Mouse (Mus musculus) embryonic facial prominence, embryonic 13.5 days (tissue): ENCODE measurements around the gene Dhrs11. TPM values are rescaled to one million over a fixed set of nuclear protein-coding genes. Genes with fewer than 3 reads are reported as not detected.
"Not testable (repeated sequence)": the region's sequence is repeated elsewhere in the genome, so short reads cannot be mapped to it uniquely, and the experiment has no call there.

Source experiments
- ATAC-seq: fragments of 200-750 bp; cut with Nextera tagmentation; 2 replicates; pipeline ENCODE4 v1.8.0; 2017; ENCODE audit warnings: low read depth; ENCODE audit not compliant: insufficient number of reproducible peaks, insufficient read depth, low FRiP score, low TSS enrichment
- H3K27ac ChIP-seq: fragments of 300-500 bp; sonication (generic); 2 replicates; pipeline ENCODE4 v1.5.1; 2015; ENCODE audit warnings: moderate library complexity, mild to moderate bottlenecking, inconsistent platforms
- H3K27me3 ChIP-seq: fragments of 300-500 bp; sonication (generic); 2 replicates; pipeline ENCODE4 v1.6.1; 2015; ENCODE audit warnings: mild to moderate bottlenecking, inconsistent platforms
- H3K36me3 ChIP-seq: fragments of 300-500 bp; sonication (generic); 2 replicates; pipeline ENCODE4 v1.6.1; 2015; ENCODE audit warnings: mild to moderate bottlenecking, inconsistent platforms
- H3K4me1 ChIP-seq: fragments of 300-500 bp; sonication (generic); 2 replicates; pipeline ENCODE4 v1.6.1; 2015; ENCODE audit warnings: inconsistent platforms
- H3K4me2 ChIP-seq: fragments of 300-500 bp; sonication (generic); 2 replicates; pipeline ENCODE4 v1.6.1; 2015; ENCODE audit warnings: moderate library complexity, mild to moderate bottlenecking, inconsistent platforms
- H3K4me3 ChIP-seq: fragments of 300-500 bp; sonication (generic); 2 replicates; pipeline ENCODE4 v1.5.1; 2015; ENCODE audit warnings: mild to moderate bottlenecking, inconsistent platforms
- H3K9ac ChIP-seq: fragments of 300-500 bp; sonication (generic); 2 replicates; pipeline ENCODE4 v1.6.1; 2015; ENCODE audit warnings: mild to moderate bottlenecking, inconsistent platforms
- H3K9me3 ChIP-seq: fragments of 300-500 bp; sonication (generic); 2 replicates; pipeline ENCODE4 v1.6.1; 2016; ENCODE audit warnings: inconsistent platforms
- WGBS: fragments of 180-500 bp; shearing (Covaris S2); methylation state at CpG from one replicate; pipeline ENCODE4 v1.1.7; 2015; ENCODE audit warnings: mixed read lengths; 5-methylcytosine and 5-hydroxymethylcytosine counted together
- polyA plus RNA-seq: library from polyadenylated mRNA; unstranded; fragments of >200 nt; fragmentation: Nextera tagmentation; extraction: Ambion mirVana; gene quantifications from 2 replicates; pipeline ENCODE4 v1.2.1, GENCODE M21; 2015

Dhrs11 gene
- 12.5 and 17.6 TPM in 2 replicates for polyA plus RNA-seq

- H3K9me3 ChIP-seq: no peaks in the 10 kb centered on the region
- H3K27me3 ChIP-seq: no peaks in the 10 kb centered on the region
- WGBS: under 1% methylated on average over 62 of the region's 62 CpGs
- peak; percentile 81 for ATAC-seq
- H3K4me3 ChIP-seq: peak within 1 kb of the TSS; percentile 77
- peak within 1 kb of the TSS; percentile 91 for H3K9ac ChIP-seq
- peaks cover 22% of the 10 kb centered on the region for H3K4me1 ChIP-seq
- H3K36me3 ChIP-seq: peaks cover 28% of the 10 kb centered on the region
- H3K4me2 ChIP-seq: peak within 1 kb of the TSS; percentile 86
- peak within 1 kb of the TSS; percentile 73 for H3K27ac ChIP-seq
These were observed at the start of gene Dhrs11 for GRCm38 (mm10) chr11:84828516-84829399. TSS of gene Dhrs11 (minus strand) at chr11:84828994.

GRCm38 (mm10) chr11:84876020-84876419 is 47.2 kb upstream of the Dhrs11 start:
- not testable (repeated sequence) for H3K4me1 ChIP-seq, H3K9me3 ChIP-seq, H3K4me3 ChIP-seq, H3K36me3 ChIP-seq, H3K27me3 ChIP-seq, H3K4me2 ChIP-seq, ATAC-seq, H3K9ac ChIP-seq, H3K27ac ChIP-seq
- 67% methylated on average over 1 of the region's 1 CpGs for WGBS

DNA sequence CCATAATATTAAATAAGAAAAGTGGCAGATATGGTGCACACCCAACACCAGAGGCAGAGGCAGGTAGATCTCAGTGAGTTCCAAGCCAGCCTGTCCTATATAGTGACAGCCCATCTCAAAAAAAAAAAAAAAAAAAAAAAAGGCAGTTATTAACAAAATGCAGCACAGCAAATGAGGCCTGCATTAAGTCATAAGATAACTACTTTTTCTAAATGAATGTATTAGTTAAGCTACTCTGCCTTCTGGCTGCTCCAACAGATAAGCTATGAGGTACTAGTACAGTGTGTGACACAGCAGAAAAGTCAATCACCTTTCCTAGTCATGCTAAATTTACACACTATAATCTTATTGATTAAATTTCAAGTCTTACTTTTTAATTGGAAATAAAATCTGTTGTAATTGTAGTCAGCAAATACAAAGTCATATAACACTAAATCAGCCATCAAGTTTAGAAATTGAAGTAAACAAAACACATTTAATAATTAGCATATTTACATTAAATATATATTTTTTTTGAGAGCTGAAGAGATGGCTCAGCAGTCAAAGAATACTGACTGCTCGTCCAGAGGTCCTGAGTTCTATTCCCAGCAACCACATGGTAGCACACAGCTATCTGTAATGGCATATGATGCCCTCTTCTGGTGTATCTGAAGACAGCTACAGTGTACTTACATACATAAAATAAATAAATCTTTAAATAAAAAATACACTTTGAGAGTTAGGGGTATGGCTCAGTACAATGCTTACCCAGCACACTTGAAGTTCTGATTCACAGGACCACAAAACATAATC is 44.4 kb upstream of the Dhrs11 start:
- Histone ChIP-seq H3K27me3 (no peaks in the 10 kb centered on the region), H3K27ac (no peak overlapping the region), H3K9me3 (no peaks in the 10 kb centered on the region), H3K36me3 (peaks cover 6% of the 10 kb centered on the region; the same call in 1 of the 2 replicates), H3K4me1 (peaks cover 3% of the 10 kb centered on the region), H3K4me3 (no peak overlapping the region), H3K4me2 (no peak overlapping the region), H3K9ac (no peak overlapping the region)
- WGBS: 79% methylated on average over 1 of the region's 1 CpGs
- ATAC-seq: no peak

DNA sequence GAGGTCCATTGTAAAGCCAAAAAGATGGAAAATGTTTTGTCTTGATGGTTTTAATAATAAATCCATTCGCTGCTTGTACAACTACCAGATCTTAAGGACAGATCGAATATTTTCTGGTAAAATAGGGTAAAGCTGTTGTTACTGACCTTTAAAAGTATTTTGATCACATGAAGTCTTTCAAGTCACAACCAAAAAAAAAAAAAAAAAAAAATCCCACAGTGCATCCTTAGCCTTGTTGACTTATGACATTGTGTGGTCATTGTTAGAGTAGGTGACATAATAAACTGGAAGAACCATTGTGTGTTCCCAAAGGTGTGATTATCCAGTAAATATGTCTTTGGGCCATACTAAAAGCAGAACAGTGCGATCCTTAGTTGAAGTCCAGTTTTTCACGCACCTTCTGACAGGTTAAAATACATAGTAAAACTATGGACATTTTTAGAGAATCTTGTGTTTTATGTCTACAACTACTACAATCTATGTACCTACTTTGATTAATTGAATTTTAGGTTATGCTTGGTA is 42.8 kb upstream of the Dhrs11 start:
- H3K4me3 ChIP-seq: peak overlapping the region; percentile 94
- H3K9me3 ChIP-seq: no peaks in the 10 kb centered on the region
- no peak for ATAC-seq
- peak overlapping the region; percentile 99 for H3K27ac ChIP-seq
- peak overlapping the region; percentile 94 for H3K9ac ChIP-seq
- peaks cover 11% of the 10 kb centered on the region for H3K4me1 ChIP-seq
- H3K4me2 ChIP-seq: peak overlapping the region; percentile 73
- 79% methylated on average over 4 of the region's 4 CpGs for WGBS
- no peaks in the 10 kb centered on the region for H3K27me3 ChIP-seq
- no peaks in the 10 kb centered on the region for H3K36me3 ChIP-seq

DNA sequence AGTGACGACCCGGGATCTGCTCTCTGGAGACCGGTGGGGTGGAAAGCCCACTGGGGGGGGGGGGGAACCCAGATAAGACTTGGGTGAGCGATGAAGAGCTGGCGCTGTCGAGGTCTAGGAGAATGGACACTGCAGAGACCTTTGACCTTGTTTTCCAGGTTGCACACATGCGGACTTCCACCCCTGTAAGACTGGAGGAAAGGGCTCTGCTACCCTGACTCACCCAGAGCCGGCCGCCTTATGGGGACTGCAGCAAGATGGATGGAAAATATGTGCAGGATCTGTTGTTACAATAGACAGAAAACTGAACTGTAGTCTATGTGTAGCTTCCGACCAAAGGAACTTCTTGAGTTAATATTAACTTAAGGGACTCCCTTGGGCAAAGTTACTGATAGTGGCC is 42.3 kb upstream of the Dhrs11 start:
- WGBS: 2% methylated on average over 10 of the region's 10 CpGs
- peak overlapping the region; percentile 73 for H3K4me2 ChIP-seq
- no peaks in the 10 kb centered on the region for H3K36me3 ChIP-seq
- peak overlapping the region; percentile 94 for H3K9ac ChIP-seq
- H3K4me1 ChIP-seq: peaks cover 11% of the 10 kb centered on the region
- H3K9me3 ChIP-seq: no peaks in the 10 kb centered on the region
- H3K27ac ChIP-seq: peak overlapping the region; percentile 99
- no peaks in the 10 kb centered on the region for H3K27me3 ChIP-seq
- no peak; the same call in none of the 2 replicates for ATAC-seq
- peak overlapping the region; percentile 94 for H3K4me3 ChIP-seq

DNA sequence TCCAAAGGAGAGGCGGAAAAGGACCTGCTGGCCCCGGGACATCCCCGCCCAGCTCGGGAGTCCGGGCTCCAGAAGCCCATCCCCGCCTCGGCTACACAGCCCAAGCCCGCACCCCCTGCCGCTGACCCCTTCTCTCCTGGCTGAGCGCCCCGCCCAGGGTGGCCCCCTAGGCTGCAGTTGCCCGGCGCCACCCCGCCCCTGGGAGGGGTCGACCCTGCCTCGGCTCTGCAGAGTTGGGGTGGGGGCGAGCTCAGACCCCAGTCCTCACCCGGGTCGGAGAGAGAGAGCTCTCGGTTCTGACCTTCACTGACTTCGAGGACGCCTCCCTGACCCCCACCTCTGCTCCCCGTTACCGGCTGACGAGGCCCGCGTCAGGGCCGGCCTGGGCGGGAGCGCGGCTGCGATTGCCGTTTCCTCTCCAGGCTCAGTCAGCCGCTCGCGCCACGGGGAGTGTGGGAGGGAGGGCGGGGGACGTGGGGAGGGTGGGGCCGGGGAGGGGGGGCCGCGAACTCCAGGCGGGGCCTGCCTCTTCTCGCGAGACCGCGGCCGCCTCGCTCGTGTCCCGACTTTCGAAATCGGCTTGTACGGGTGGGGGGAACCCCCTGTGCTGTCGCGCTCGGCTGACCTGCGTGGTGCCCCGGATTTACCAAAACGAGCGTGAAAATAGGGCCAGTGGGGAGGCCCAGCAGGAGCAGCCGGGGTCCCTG is 41.7 kb upstream of the Dhrs11 start, which contains the start of gene Ggnbp2:
Gene Ggnbp2, minus strand, starts transcription at position 481 of the 707 bp plus-strand sequence.
- H3K9ac ChIP-seq: peak within 1 kb of the TSS; percentile 94
- peak within 1 kb of the TSS; percentile 94 for H3K4me3 ChIP-seq
- no peaks in the 10 kb centered on the region for H3K36me3 ChIP-seq
- ATAC-seq: peak; percentile 91
- peak within 1 kb of the TSS; percentile 74 for H3K4me2 ChIP-seq
- H3K9me3 ChIP-seq: no peaks in the 10 kb centered on the region
- H3K27ac ChIP-seq: peak within 1 kb of the TSS; percentile 99
- H3K4me1 ChIP-seq: peaks cover 13% of the 10 kb centered on the region
- WGBS: under 1% methylated on average over 45 of the region's 62 CpGs
- no peaks in the 10 kb centered on the region for H3K27me3 ChIP-seq

GRCm38 (mm10) chr11:84869537-84870232 is 40.9 kb upstream of the Dhrs11 start:
- WGBS: 0% methylated on average over 50 of the region's 61 CpGs
- Histone ChIP-seq H3K9me3 (no peaks in the 10 kb centered on the region), H3K27ac (peak overlapping the region; percentile 99), H3K27me3 (no peaks in the 10 kb centered on the region), H3K36me3 (no peaks in the 10 kb centered on the region), H3K4me2 (peak overlapping the region; percentile 74), H3K4me1 (peaks cover 14% of the 10 kb centered on the region), H3K9ac (peak overlapping the region; percentile 94), H3K4me3 (peak overlapping the region; percentile 94)
- peak; percentile 83 for ATAC-seq

- H3K4me2 ChIP-seq: peak overlapping the region; percentile 74
- H3K9ac ChIP-seq: peak overlapping the region; percentile 94
- no peaks in the 10 kb centered on the region for H3K27me3 ChIP-seq
- H3K4me3 ChIP-seq: peak overlapping the region; percentile 94
- 11% methylated on average over 7 of the region's 7 CpGs for WGBS
- peaks cover 14% of the 10 kb centered on the region for H3K4me1 ChIP-seq
- ATAC-seq: no peak
- H3K9me3 ChIP-seq: no peaks in the 10 kb centered on the region
- H3K36me3 ChIP-seq: no peaks in the 10 kb centered on the region
- peak overlapping the region; percentile 99; the same call in 1 of the 2 replicates for H3K27ac ChIP-seq
These were observed 40.0 kb upstream of the Dhrs11 start for GRCm38 (mm10) chr11:84868786-84869259.

DNA sequence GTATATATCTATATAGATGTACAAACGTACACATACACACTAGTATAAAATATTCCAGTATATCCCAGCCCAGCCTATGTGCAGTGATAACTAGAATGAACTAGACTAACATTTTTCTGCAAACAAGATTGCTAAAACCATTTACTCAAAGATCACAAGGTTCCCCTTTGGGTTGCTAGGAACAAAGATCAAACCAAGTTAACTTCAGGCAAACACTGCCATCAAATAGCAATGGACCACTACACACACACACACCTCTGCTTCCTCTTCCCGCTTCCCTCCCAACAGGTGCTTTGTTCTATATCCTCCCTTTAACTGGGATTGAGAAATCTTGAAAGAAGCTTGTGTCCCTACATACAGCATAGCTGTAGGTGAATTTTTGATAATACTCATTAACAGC is 38.8 kb upstream of the Dhrs11 start:
- WGBS: 92% methylated on average over 2 of the region's 2 CpGs
- Histone ChIP-seq H3K4me3 (no peak overlapping the region), H3K27ac (no peak overlapping the region), H3K9ac (no peak overlapping the region), H3K36me3 (no peaks in the 10 kb centered on the region), H3K4me1 (peaks cover 14% of the 10 kb centered on the region), H3K4me2 (0 out of 2 replicates have a peak overlapping the region, but pooled peaks have one; percentile 0), H3K9me3 (no peaks in the 10 kb centered on the region), H3K27me3 (no peaks in the 10 kb centered on the region)
- no peak for ATAC-seq

DNA sequence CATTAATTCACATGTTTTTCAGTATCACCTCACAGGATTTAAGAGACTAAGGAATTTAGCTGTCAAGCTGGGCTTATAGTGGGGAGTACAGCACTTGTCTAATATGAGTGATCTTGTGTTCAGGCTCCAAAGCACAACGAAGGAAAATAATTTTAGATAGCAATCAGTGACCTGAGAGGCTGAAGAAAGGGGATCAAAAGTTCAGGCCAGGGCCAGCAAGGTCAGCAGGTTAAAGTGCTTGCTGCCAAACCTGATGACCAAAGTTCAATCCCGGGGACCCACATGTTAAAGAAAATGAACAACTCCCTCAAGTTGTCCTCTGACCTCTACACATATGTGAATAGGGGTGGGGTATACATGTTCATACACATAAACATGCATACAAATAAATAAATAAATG is 36.5 kb upstream of the Dhrs11 start:
- Histone ChIP-seq H3K4me3 (no peak overlapping the region), H3K4me2 (no peak overlapping the region), H3K4me1 (peaks cover 14% of the 10 kb centered on the region), H3K9me3 (no peaks in the 10 kb centered on the region), H3K36me3 (peaks cover 15% of the 10 kb centered on the region), H3K9ac (no peak overlapping the region), H3K27ac (no peak overlapping the region), H3K27me3 (no peaks in the 10 kb centered on the region)
- no peak for ATAC-seq
- WGBS: 44% methylated on average over 2 of the region's 2 CpGs
